Mouse (Mus musculus): Measurements from ENCODE around the gene Tex33. TPM values are rescaled to one million over a fixed set of nuclear protein-coding genes. Genes with fewer than 3 reads are reported as not detected.
"Not testable (repeated sequence)": the region's sequence is repeated elsewhere in the genome, so short reads cannot be mapped to it uniquely, and the experiment has no call there.

The Tex33 gene
- total RNA-seq, 2 experiments from 2014 or later = not detected

- ATAC-seq (replicated peaks; ENCODE audit: low FRiP score, poor library complexity, severe bottlenecking) = no peak
Measured at GRCm38 (mm10) chr15:78330706-78331105, 65.0 kb downstream of the Tex33 start.

DNA sequence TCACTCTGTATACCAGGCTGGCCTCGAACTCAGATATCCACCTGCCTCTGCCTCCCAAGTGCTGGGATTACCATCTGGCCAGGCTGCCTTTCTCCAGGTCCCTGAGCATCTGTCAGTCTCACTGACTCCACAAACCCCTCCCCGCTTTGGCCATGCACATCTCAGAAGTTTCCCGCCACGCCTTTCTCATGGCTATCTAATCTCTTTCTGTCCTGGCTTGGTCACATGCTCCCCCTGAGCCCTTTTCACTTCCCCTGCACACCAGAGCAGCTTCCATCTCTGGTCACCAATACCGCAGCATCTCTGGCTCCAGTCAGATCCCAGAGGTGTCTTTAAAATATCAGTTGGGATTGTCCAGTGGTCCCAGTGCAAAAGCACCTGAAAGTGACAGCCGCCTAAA is 65.7 kb downstream of the Tex33 start:
- ATAC-seq (replicated peaks; ENCODE audit: low FRiP score, poor library complexity, severe bottlenecking) = not testable (repeated sequence)

GRCm38 (mm10) chr15:78328520-78329097 is 67.1 kb downstream of the Tex33 start:
- ATAC-seq (replicated peaks; ENCODE audit: low FRiP score, poor library complexity, severe bottlenecking) = no peak

Other genes starting within 250 kb of the Tex33 start
- gene Ift27, start 221.8 kb downstream of the Tex33 start, total RNA-seq (2015; ENCODE audit: low replicate concordance) = 15.7 and 24.4 TPM in 2 replicates
- 2.0 and 4.6 TPM in 2 replicates for gene Ift27, start 221.8 kb downstream of the Tex33 start, total RNA-seq (2017; ENCODE audit: low replicate concordance)
- not detected in 2 replicates for gene Pvalb, start 189.5 kb downstream of the Tex33 start, total RNA-seq (2015; ENCODE audit: low replicate concordance)
- gene Pvalb, start 189.5 kb downstream of the Tex33 start, total RNA-seq (2017; ENCODE audit: low replicate concordance) = not detected in 2 replicates
- gene Ncf4, start 151.1 kb downstream of the Tex33 start, total RNA-seq (2015; ENCODE audit: low replicate concordance) = 95.7 and 115 TPM in 2 replicates
- 33.8 and 63.7 TPM in 2 replicates for gene Ncf4, start 151.1 kb downstream of the Tex33 start, total RNA-seq (2017; ENCODE audit: low replicate concordance)
- gene Csf2rb2, start 90.2 kb downstream of the Tex33 start, total RNA-seq (2015; ENCODE audit: low replicate concordance) = 6.5 and 6.9 TPM in 2 replicates
- 0.98 and 1.4 TPM in 2 replicates for gene Csf2rb2, start 90.2 kb downstream of the Tex33 start, total RNA-seq (2017; ENCODE audit: low replicate concordance)
- gene Csf2rb, start 70.2 kb downstream of the Tex33 start, total RNA-seq (2015; ENCODE audit: low replicate concordance) = 32.8 and 34.8 TPM in 2 replicates
- gene Csf2rb, start 70.2 kb downstream of the Tex33 start, total RNA-seq (2017; ENCODE audit: low replicate concordance) = 11.4 and 47.2 TPM in 2 replicates
- gene Tst, start 10.0 kb upstream of the Tex33 start, total RNA-seq (2015; ENCODE audit: low replicate concordance) = 5.2 and 6.0 TPM in 2 replicates
- 3.5 and 8.1 TPM in 2 replicates for gene Tst, start 10.0 kb upstream of the Tex33 start, total RNA-seq (2017; ENCODE audit: low replicate concordance)
- 7.7 and 10.4 TPM in 2 replicates for gene Mpst, start 10.5 kb upstream of the Tex33 start, total RNA-seq (2015; ENCODE audit: low replicate concordance)
- gene Mpst, start 10.5 kb upstream of the Tex33 start, total RNA-seq (2017; ENCODE audit: low replicate concordance) = 22.4 and 39.6 TPM in 2 replicates
- 1.0 TPM in 1 of 2 replicates, not detected in the other for gene Kctd17, start 32.7 kb upstream of the Tex33 start, total RNA-seq (2015; ENCODE audit: low replicate concordance)
- 0.98 and 2.0 TPM in 2 replicates for gene Kctd17, start 32.7 kb upstream of the Tex33 start, total RNA-seq (2017; ENCODE audit: low replicate concordance)
- gene Tmprss6, start 72.7 kb upstream of the Tex33 start, total RNA-seq (2015; ENCODE audit: low replicate concordance) = 1.0 TPM in 1 of 2 replicates, not detected in the other
- gene Tmprss6, start 72.7 kb upstream of the Tex33 start, total RNA-seq (2017; ENCODE audit: low replicate concordance) = 0.70 TPM in 1 of 2 replicates, not detected in the other
- 0.42 and 9.0 TPM in 2 replicates for gene Il2rb, start 99.4 kb upstream of the Tex33 start, total RNA-seq (2015; ENCODE audit: low replicate concordance)
- gene Il2rb, start 99.4 kb upstream of the Tex33 start, total RNA-seq (2017; ENCODE audit: low replicate concordance) = 0.28 and 1.0 TPM in 2 replicates
- gene C1qtnf6, start 135.5 kb upstream of the Tex33 start, total RNA-seq (2015; ENCODE audit: low replicate concordance) = not detected in 2 replicates
- gene C1qtnf6, start 135.5 kb upstream of the Tex33 start, total RNA-seq (2017; ENCODE audit: low replicate concordance) = 0.28 and 0.43 TPM in 2 replicates
- not detected in 2 replicates for gene Sstr3, start 148.8 kb upstream of the Tex33 start, total RNA-seq (2015; ENCODE audit: low replicate concordance)
- gene Sstr3, start 148.8 kb upstream of the Tex33 start, total RNA-seq (2017; ENCODE audit: low replicate concordance) = not detected in 2 replicates
- 142 and 153 TPM in 2 replicates for gene Rac2, start 176.9 kb upstream of the Tex33 start, total RNA-seq (2015; ENCODE audit: low replicate concordance)
- 34.3 and 78.9 TPM in 2 replicates for gene Rac2, start 176.9 kb upstream of the Tex33 start, total RNA-seq (2017; ENCODE audit: low replicate concordance)
- gene Cyth4, start 201.1 kb upstream of the Tex33 start, total RNA-seq (2015; ENCODE audit: low replicate concordance) = 17.1 and 19.4 TPM in 2 replicates
- gene Cyth4, start 201.1 kb upstream of the Tex33 start, total RNA-seq (2017; ENCODE audit: low replicate concordance) = 18.1 and 20.1 TPM in 2 replicates

Data from erythroblast, adult 5-6 weeks (primary cell).